Mouse (Mus musculus) bone marrow, adult 2 months (tissue): ENCODE measurements at regions not wholly inside any gene's neighbourhood (a gene's known extent, or its start where the extent isn't known, plus 50 kb on each side); places are given as distances from the start of the nearest gene placed in this dataset.

Experiments used
- CTCF ChIP-seq: fragments of 200-500 bp; IDR thresholded peaks from 2 replicates; pipeline ENCODE4 v1.5.1; 2011; ENCODE audit warnings: low read length, control low read depth; ENCODE audit not compliant: control insufficient read depth, insufficient read depth
- POLR2A ChIP-seq: fragments of 200-500 bp; IDR thresholded peaks from 2 replicates; pipeline ENCODE4 v1.6.1; 2011; ENCODE audit warnings: low read depth, mild to moderate bottlenecking, control low read depth, low read length, borderline replicate concordance; ENCODE audit not compliant: control insufficient read depth

DNA sequence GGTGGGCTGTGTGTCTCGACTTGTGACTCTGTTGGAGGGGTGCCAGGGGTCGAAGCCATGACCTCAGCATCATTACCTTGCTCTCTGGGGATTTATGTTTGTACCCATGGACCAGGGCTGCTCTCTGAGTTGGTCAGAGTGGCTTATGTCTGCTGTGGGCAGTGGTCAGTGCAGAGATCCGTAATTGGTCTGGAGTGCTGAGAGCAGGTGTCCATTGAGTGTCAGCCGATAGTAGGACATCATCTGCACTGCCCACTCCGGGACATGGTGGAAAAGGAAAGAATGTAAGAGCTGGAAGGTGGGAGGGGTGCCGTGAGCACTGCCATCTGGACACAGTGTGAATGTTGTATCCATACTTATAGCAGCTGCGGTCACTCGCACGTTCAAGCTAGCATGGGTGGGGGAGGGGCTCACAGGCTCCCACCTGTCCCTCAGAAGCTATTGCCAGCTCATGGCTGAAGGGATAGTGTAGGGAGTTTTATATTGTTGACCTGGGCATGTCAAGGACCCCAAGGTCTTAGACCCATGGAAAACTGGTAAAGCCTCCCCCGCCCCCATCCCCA, 94.4 kb upstream of the 1700021F07Rik start:
- TF ChIP-seq CTCF = no peak
- TF ChIP-seq POLR2A = no peak
